Mouse (Mus musculus): ENCODE measurements around the gene Phex.

DNA sequence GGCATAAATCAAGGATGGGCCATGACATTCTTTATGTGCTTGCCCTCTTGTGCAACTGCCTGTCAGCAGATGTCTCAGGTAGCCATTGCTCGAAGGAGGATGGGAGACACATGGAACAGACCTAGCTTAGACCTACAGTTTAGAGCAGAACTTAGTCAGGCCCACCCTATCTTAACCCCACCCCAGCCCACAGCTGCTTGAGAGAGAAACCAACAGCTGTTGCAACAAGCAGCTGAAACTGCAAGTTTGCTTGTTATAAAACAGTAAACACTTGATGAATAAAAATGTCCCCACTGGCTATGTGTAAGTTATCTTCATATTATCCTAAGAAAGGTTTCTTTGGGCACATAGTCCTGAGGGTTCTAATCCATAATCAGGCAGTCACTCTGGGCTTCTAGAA lies 19.7 kb upstream of the Phex start:
- TF ChIP-seq UBTF (IDR thresholded peaks at IDR 0.05; ENCODE audit: borderline replicate concordance, insufficient read depth, low read depth, low read length), result no peak
- TF ChIP-seq POLR2A (IDR thresholded peaks at IDR 0.05; ENCODE audit: control insufficient read depth in 1 of 2, insufficient read depth in 1 of 2, low read depth in 1 of 2, low read length in 2 of 2, poor library complexity in 1 of 2), result no peak
- no peak for TF ChIP-seq HCFC1 (IDR thresholded peaks at IDR 0.05; ENCODE audit: low read depth, low read length)
- no peak for TF ChIP-seq CTCF (IDR thresholded peaks at IDR 0.05 in 2 of 3, conservative IDR thresholded peaks at IDR 0.05 in 1 of 3; ENCODE audit: control insufficient read depth in 1 of 3, insufficient read depth in 1 of 3, low read depth in 2 of 3, low read length in 3 of 3, poor library complexity in 1 of 3, severe bottlenecking in 1 of 3)
- no peak for TF ChIP-seq MAFK (IDR thresholded peaks at IDR 0.05; ENCODE audit: borderline replicate concordance, low read depth, low read length)
- TF ChIP-seq E2F4 (IDR thresholded peaks at IDR 0.05; ENCODE audit: borderline replicate concordance, low read depth, low read length), result no peak
- TF ChIP-seq USF1 (IDR thresholded peaks at IDR 0.05; ENCODE audit: low read depth, low read length), result no peak
- no peak for TF ChIP-seq TAL1 (IDR thresholded peaks at IDR 0.05; ENCODE audit: low read length)
- no peak for TF ChIP-seq SIN3A (IDR thresholded peaks at IDR 0.05; ENCODE audit: low read length)
